Mouse (Mus musculus) cerebellum, adult (tissue): ENCODE measurements around the gene Gpr180.
"Not testable (repeated sequence)": the region's sequence is repeated elsewhere in the genome, so short reads cannot be mapped to it uniquely, and the experiment has no call there.

Experiments
- ATAC-seq: cut with Nextera tagmentation; 2 replicates; pipeline ENCODE4 v1.9.2; 2017; ENCODE audit warnings: mild to moderate bottlenecking, moderate library complexity, mixed read lengths; ENCODE audit not compliant: insufficient number of reproducible peaks, low FRiP score, low TSS enrichment

The Gpr180 gene

DNA sequence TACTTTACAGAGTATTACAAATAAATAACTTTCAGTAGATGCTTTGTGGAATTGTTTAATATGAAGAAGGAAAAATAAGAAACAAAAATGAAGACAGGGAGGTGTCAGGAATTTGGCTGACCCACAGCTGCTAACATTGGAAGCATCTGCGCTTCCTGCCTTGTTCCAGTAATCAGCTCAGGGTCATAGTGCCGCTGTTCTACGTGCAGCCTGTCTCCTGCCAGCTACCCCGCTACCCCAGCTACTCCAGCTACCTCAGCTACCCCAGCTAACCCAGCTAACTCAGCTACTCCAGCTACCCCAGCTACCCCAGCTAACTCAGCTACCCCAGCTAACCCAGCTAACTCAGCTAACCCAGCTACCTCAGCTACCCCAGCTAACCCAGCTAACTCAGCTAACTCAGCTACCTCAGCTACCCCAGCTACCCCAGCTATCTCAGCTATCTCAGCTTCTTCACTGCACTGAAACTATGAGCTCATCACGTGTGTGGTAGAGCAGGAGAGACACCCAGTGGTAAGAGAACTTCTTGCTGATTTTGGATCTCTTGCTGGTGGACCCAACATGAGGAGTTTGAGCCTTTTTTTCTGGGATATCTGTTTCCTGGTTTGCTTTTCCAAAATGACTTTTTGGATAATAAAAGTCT lies 14.8 kb downstream of the Gpr180 start:
- no peak for ATAC-seq

DNA sequence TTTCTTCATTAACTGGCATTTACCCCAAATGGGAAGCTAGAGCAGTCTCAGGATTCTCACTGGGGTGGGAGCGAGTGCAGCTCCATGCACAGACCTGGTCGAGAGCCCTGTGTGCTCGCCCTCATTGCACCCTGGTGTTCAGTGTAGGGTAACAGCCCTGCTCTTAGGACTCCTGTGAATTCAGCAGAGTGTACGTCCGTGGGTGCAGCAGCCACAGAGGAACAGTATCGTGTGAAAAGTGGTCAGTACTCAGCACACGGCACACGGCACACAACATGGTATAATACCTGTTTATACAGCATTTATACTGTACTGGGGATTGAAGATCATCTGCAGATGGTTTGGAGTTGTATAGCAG lies 15.3 kb downstream of the Gpr180 start:
- no peak for ATAC-seq

GRCm38 (mm10) chr14:118156056-118156455 lies 19.1 kb downstream of the Gpr180 start:
- ATAC-seq = not testable (repeated sequence)

- ATAC-seq = no peak
Observed at GRCm38 (mm10) chr14:118156740-118157139, 19.8 kb downstream of the Gpr180 start.

DNA sequence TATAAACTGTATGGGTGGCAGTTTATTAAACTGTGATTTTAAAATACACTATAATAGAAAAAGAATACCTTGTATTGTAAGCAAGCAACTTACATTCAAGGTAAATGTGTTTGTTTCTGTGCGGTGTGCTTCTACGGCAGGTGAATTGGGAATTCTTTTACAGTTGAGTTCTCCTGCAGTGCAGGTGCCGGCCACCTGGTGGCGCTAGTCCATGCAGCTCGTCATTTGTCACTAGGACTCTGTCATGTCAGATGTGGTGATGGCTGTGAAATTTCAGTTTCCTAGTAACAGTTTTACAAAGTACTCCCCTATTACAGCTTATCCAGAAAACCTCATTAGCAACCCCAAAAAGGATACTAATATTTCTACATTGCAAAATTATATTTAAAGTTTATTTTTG lies 20.2 kb downstream of the Gpr180 start:
- ATAC-seq = no peak

DNA sequence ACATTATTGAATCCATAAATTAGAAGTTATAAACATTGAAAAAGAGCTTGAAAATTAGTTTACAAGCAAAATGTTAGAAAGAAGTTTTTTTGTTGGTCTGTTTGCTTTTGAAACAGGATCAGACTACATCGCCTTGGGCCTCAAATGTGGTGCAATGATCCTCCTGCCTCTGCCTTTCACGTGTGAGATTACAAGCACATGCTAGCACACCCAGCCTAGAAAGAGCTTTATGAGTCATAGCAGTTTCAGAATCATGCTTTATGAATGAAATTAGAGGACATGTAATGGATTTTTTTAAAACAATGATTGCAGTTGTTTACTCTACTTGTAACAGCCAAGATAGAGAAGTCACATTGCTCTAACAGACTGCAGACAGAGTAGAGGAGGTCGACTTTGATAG lies 24.8 kb downstream of the Gpr180 start:
- ATAC-seq = no peak

GRCm38 (mm10) chr14:118162640-118163039 lies 25.7 kb downstream of the Gpr180 start:
- ATAC-seq = no peak

GRCm38 (mm10) chr14:118168776-118169175 lies 31.8 kb downstream of the Gpr180 start:
- no peak for ATAC-seq

DNA sequence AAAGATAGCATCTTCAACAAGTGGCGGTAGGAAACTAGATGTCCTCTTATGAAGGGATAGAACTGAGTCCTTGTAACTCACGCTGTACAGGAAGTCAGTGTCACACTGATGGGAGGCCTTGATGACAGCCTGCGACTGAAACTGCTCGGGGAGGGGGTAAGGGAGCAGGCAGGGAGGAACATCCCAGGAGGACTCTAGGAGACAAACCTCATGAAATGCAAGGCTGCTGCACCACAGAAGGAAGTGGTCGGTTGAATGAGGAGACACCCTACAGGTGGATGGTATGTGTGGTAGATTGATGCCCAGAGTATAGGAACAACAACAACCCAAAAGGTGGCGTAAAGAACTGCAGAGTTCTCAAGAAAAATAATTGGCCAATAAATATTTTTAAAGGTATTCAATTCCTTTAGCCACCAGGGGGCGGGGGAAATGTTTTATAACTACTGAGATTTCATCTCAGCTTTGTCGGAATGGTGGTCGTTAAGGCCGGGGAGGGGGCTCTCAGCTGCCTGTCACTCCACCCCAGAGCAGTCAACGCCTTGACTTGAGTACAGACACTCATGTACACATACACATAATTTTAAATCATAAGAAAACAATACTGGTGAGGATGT lies 36.7 kb downstream of the Gpr180 start:
- no peak for ATAC-seq

DNA sequence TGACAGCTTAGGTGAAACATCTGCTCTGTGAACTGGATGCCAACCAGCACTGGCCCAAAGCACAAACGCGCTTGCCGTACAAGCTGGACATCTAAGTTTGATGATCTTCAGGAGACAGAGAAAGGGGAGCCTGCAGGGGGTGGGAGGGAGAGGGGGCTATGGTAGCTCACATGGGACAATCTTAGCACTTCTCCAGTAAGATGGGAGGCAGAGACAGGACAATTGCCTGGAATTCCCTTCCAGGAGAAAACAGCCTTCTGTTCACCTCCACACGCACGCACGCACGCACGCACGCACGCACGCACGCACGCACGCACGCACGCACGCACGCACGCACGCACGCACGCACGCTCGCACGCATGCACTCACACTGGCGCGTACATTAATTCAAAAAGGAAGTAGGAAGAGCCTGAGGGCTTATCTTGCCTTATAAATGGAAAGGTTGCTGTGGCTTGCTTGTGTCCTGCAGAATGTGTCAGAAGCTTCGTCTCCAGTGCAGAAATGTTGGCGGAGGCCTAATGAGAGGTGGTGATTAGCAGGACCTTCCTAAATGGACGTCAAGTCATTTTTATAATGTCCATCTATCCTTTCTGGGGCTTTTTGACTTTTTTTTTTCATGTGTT lies 38.2 kb downstream of the Gpr180 start:
- no peak for ATAC-seq

DNA sequence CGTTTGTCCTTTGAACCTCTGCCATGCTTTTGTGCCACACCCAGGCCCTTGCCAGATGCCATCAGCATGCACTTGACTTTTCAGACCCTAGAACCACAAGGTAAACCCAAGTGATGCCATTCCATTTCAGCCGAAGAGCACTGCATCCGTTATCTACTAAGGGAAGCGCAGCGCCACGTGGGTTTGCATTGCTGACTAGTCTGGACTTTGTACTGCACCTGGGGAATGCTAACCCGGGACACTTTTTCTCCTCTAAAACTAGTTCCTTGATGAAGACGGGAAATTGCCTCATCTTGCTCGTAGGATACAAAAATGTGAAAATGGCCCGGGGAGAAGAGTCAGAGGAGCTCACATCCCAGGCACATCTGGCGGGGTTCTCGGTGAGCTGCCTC lies 38.7 kb downstream of the Gpr180 start:
- no peak for ATAC-seq

- no peak for ATAC-seq
Observed at GRCm38 (mm10) chr14:118179251-118179650, 42.3 kb downstream of the Gpr180 start.

DNA sequence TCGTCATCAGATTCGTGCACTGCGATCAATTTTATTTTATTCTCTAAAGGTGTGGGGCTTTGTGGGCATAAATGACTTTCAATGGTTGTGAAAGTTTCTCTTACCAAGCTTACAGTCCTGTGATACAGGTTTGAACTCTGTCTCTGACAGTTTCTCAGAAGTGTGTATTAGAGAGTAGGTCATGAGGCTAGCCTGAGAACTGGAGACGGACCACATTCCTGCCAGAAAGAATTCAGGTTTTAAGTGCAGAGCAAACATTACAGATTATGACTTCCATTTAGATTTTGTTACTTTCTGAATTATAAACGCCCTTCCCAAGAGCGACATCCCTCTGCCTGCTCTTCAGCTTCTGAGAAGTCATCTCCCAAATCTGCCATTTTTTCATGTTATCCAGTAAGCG lies 42.7 kb downstream of the Gpr180 start:
- ATAC-seq = no peak

GRCm38 (mm10) chr14:118180117-118180557 lies 43.2 kb downstream of the Gpr180 start:
- ATAC-seq = peak; percentile 89

GRCm38 (mm10) chr14:118180711-118181177 lies 43.8 kb downstream of the Gpr180 start:
- ATAC-seq = peak; percentile 86

GRCm38 (mm10) chr14:118191442-118191841 lies 54.5 kb downstream of the Gpr180 start:
- no peak for ATAC-seq

DNA sequence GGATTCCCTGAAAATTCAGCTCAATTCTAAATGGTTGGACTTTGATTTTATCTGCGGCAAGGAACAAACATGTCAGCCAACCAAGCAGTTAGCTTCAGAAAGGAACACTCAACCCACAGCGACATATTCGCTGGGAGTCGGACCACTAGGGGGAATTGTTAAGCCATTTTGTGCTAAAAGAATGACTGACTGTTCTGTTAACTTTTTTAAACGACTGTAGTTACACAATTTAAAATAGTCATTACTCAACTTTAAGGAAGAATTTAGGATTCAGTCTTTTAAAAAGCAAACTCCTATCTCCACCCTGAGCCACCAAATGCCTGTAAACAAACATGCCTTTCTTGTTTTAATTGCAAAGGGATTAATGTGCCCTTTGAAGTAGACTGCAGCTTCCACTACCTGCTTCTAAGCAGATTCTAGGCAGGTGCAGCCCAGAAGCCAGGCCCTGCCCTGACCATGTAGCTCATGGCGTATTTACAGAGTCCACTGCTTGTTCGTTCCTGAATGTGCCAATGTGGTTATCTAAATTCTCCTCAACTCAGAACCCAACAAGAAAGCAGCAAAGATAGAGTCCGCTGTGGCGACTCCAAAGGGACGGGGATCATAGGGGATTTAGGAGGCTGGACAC lies 56.2 kb downstream of the Gpr180 start:
- no peak for ATAC-seq

GRCm38 (mm10) chr14:118193663-118194062 lies 56.7 kb downstream of the Gpr180 start:
- ATAC-seq = no peak

GRCm38 (mm10) chr14:118194219-118194914 lies 57.4 kb downstream of the Gpr180 start:
- ATAC-seq = no peak

- no peak for ATAC-seq
Observed at GRCm38 (mm10) chr14:118197063-118197462, 60.1 kb downstream of the Gpr180 start.

DNA sequence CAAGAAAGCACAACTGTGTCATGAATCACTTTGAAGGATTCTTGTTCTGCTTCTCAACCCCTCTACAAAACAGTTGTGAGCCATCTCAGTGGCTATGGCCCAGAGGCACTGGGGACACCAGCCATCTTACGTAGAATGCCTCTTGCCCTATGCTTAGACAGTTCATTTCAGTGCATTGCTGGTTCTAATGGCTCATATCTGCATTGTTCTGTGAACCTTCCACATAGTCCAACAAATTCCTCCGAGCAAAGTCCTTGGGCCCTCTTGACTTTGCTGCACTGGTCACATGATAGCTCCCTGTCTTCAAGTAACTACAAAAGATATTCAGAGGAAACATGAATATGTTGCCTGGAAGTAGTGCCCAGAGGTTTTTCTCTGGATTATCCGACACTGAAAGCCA lies 63.8 kb downstream of the Gpr180 start:
- no peak for ATAC-seq
